8 mouse cellular contexts compared by ENCODE assay signal in the genomic region with DNA sequence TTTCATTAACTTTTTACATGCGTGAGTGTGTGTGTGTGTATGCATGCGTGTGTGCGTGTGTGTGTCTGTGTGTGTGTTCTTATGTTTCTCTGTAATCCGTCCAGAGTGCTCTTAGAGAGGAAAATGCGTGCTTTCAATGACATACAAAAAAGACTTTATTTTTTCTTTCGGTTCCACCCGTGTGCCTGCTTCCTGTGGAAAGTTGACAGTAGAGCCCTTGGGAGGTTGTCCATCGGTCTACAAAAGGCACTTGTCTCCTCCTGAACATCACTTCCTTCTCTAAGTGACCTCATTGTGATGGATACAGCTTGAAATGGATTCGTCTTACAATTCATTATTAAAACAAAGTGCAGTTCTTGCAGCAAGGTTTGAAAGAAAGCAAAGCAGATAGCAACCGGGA. TPM values are rescaled to one million over a fixed set of nuclear protein-coding genes. Genes with fewer than 3 reads are reported as not detected.
DNase-seq lines count a peak whose midpoint lies in the region; ATAC-seq and TF ChIP-seq lines count a peak whose summit lies in the region.

No protein-coding gene starts in this region.

- H3K9me3 ChIP-seq in forebrain, embryonic 12.5 days = no peaks in the 10 kb centered on the region
- H3K9me3 ChIP-seq in forebrain, embryonic 16.5 days (ENCODE audit: control insufficient read depth, low read length) = no peaks in the 10 kb centered on the region
- no peaks in the 10 kb centered on the region for H3K9me3 ChIP-seq in embryonic facial prominence, embryonic 12.5 days

- DNase-seq in layer of hippocampus, adult 2 months (ENCODE audit: low spot score in 2 of 2) = no peak
- no peak for DNase-seq in layer of hippocampus, postnatal 14 days (ENCODE audit: low spot score in 2 of 2)
- DNase-seq in ovary, postnatal 14 days (ENCODE audit: low spot score) = no peak
- no peak for DNase-seq in cerebellum, adult 9-10 months

- no peak overlapping the region for H3K4me3 ChIP-seq in forebrain, embryonic 12.5 days (replicated peaks)
- no peak overlapping the region for H3K4me3 ChIP-seq in forebrain, embryonic 16.5 days (replicated peaks; ENCODE audit: low read length)
- peak overlapping the region; percentile 9; the same call in 1 of the 2 replicates for H3K4me3 ChIP-seq in layer of hippocampus, adult 2 months
- H3K4me3 ChIP-seq in embryonic facial prominence, embryonic 12.5 days = 0 out of 2 replicates have a peak overlapping the region, but pooled peaks have one; percentile 1
- no peak overlapping the region for H3K4me3 ChIP-seq in macrophage (ENCODE audit: inconsistent target)

- WGBS in forebrain, embryonic 12.5 days = 70% methylated on average over 10 of the region's 10 CpGs
- WGBS in forebrain, embryonic 16.5 days = 57% methylated on average over 10 of the region's 10 CpGs
- 45% methylated on average over 10 of the region's 10 CpGs for WGBS in embryonic facial prominence, embryonic 12.5 days
- WGBS in macrophage (ENCODE audit: missing documents) = 37% methylated on average over 10 of the region's 10 CpGs

- H3K4me2 ChIP-seq in forebrain, embryonic 12.5 days = 0 out of 2 replicates have a peak overlapping the region, but pooled peaks have one; percentile 19
- H3K4me2 ChIP-seq in forebrain, embryonic 16.5 days (ENCODE audit: low read length) = no peak overlapping the region
- H3K4me2 ChIP-seq in embryonic facial prominence, embryonic 12.5 days (replicated peaks) = peak overlapping the region; percentile 26

- peaks cover 2% of the 10 kb centered on the region; the same call in 1 of the 2 replicates for H3K4me1 ChIP-seq in forebrain, embryonic 12.5 days
- H3K4me1 ChIP-seq in forebrain, embryonic 16.5 days (replicated peaks; ENCODE audit: control insufficient read depth, insufficient read depth, low read length) = peaks cover 2% of the 10 kb centered on the region
- H3K4me1 ChIP-seq in embryonic facial prominence, embryonic 12.5 days = peaks cover 13% of the 10 kb centered on the region

- peaks cover 19% of the 10 kb centered on the region for H3K27me3 ChIP-seq in forebrain, embryonic 12.5 days
- 0 out of 2 replicates have a peak, but pooled peaks cover 3% of the 10 kb centered on the region for H3K27me3 ChIP-seq in forebrain, embryonic 16.5 days (replicated peaks; ENCODE audit: control insufficient read depth, insufficient read depth, low read length)
- peaks cover 13% of the 10 kb centered on the region; the same call in 1 of the 2 replicates for H3K27me3 ChIP-seq in embryonic facial prominence, embryonic 12.5 days

- no peaks in the 10 kb centered on the region for H3K79me2 ChIP-seq in macrophage (ENCODE audit: inconsistent target)

- no peak overlapping the region for H3K9ac ChIP-seq in forebrain, embryonic 12.5 days
- H3K9ac ChIP-seq in forebrain, embryonic 16.5 days (replicated peaks; ENCODE audit: low read depth, low read length) = no peak overlapping the region
- no peak overlapping the region for H3K9ac ChIP-seq in embryonic facial prominence, embryonic 12.5 days

- no peak overlapping the region for H3K27ac ChIP-seq in forebrain, embryonic 12.5 days
- H3K27ac ChIP-seq in forebrain, embryonic 16.5 days (ENCODE audit: low read length) = no peak overlapping the region
- no peak overlapping the region for H3K27ac ChIP-seq in layer of hippocampus, adult 2 months
- no peak overlapping the region for H3K27ac ChIP-seq in embryonic facial prominence, embryonic 12.5 days
- peak overlapping the region; percentile 85 for H3K27ac ChIP-seq in macrophage

- no peak for ATAC-seq in forebrain, embryonic 12.5 days (ENCODE audit: low FRiP score)
- no peak for ATAC-seq in forebrain, embryonic 16.5 days
- ATAC-seq in embryonic facial prominence, embryonic 12.5 days (ENCODE audit: insufficient number of reproducible peaks, insufficient read depth, low FRiP score, low TSS enrichment) = no peak

- H3K36me3 ChIP-seq in forebrain, embryonic 12.5 days (replicated peaks) = no peaks in the 10 kb centered on the region
- H3K36me3 ChIP-seq in forebrain, embryonic 16.5 days (ENCODE audit: control insufficient read depth, insufficient read depth) = no peaks in the 10 kb centered on the region
- no peaks in the 10 kb centered on the region for H3K36me3 ChIP-seq in embryonic facial prominence, embryonic 12.5 days
- no peaks in the 10 kb centered on the region for H3K36me3 ChIP-seq in macrophage (ENCODE audit: inconsistent target)

- no peak for TF ChIP-seq CTCF in layer of hippocampus, adult 2 months (conservative IDR thresholded peaks at IDR 0.05)

RNA-seq across cellular contexts. Expression of a gene that starts 1.6 kb away (rescaled TPM):
- polyA plus RNA-seq in forebrain, embryonic 12.5 days (2016; fragmentation: Nextera tagmentation; extraction: Ambion mirVana) = 6.4 and 7.9 TPM in 2 replicates
- 11.5 and 14.7 TPM in 2 replicates for polyA plus RNA-seq in forebrain, embryonic 16.5 days (2015; fragmentation: Nextera tagmentation; extraction: Ambion mirVana)
- total RNA-seq in layer of hippocampus, adult 2 months (2021) = 10 to 100 TPM; 17.2 to 22.2 TPM
- total RNA-seq in layer of hippocampus, postnatal 14 days (2021) = 10 to 100 TPM; 21.7 to 25.0 TPM
- polyA plus RNA-seq in embryonic facial prominence, embryonic 12.5 days (2016; fragmentation: Nextera tagmentation; extraction: Ambion mirVana) = 10.4 and 10.7 TPM in 2 replicates
- total RNA-seq in macrophage (2018; cell fraction: chromatin; rRNA removed) = 100 to 1,000 TPM in 16 of 26 experiments, 10 to 100 TPM in 10; 32.5 to 233 (median 114) TPM
- total RNA-seq in macrophage (2018; cell fraction: cytosol; rRNA removed) = 100 to 1,000 TPM in 17 of 26 experiments, 10 to 100 TPM in 9; 77.9 to 145 (median 110) TPM
- 100 to 1,000 TPM in 24 of 26 experiments, 10 to 100 TPM in 2; 40.1 to 232 (median 163) TPM for total RNA-seq in macrophage (2018; cell fraction: nucleus; rRNA removed)
- 78.3 to 104 TPM (median 84.9 TPM) in 3 replicates for polyA plus RNA-seq in macrophage (2018)

Comparison
In these comparisons a context has a peak if more than half of its experiments do, and no peak if none do; other contexts are left out.
1. H3K4me3 ChIP-seq: peak in layer of hippocampus, adult 2 months (single experiment) and embryonic facial prominence, embryonic 12.5 days (single experiment); none in forebrain, embryonic 12.5 days (single experiment), forebrain, embryonic 16.5 days (single experiment) and macrophage (single experiment).